Mouse (Mus musculus): ENCODE data around the gene Ptprm.

- TF ChIP-seq CTCF (IDR thresholded peaks at IDR 0.05; ENCODE audit: borderline replicate concordance, extremely low read depth, insufficient read depth, insufficient read length) (no peak), POLR2A (IDR thresholded peaks at IDR 0.05; ENCODE audit: borderline replicate concordance, extremely low read depth, insufficient read depth, insufficient read length, poor library complexity, severe bottlenecking) (no peak)
These were observed 552.2 kb downstream of the Ptprm start for GRCm38 (mm10) chr17:66801831-66802687.

All from brain, embryonic 14.5 days (tissue).